Mouse (Mus musculus) lung, adult 2 months (tissue): ENCODE measurements around the gene Dctn2.

ENCODE experiments used
- CTCF ChIP-seq: fragments of 200-500 bp; IDR thresholded peaks from 2 replicates; pipeline ENCODE4 v1.5.1; 2011; ENCODE audit warnings: mild to moderate bottlenecking, low read length, control low read depth; ENCODE audit not compliant: insufficient read depth
- POLR2A ChIP-seq: fragments of 200-500 bp; IDR thresholded peaks from 2 replicates; pipeline ENCODE4 v1.6.1; 2011; ENCODE audit warnings: low read depth, mild to moderate bottlenecking, control low read depth, low read length, borderline replicate concordance; ENCODE audit errors: extremely low read depth

- TF ChIP-seq CTCF (no peak), POLR2A (no peak)
Measured at GRCm38 (mm10) chr10:127287936-127288293, 21.7 kb downstream of the Dctn2 start.
